Mouse (Mus musculus) testis, postnatal 10 days (tissue): Measurements from ENCODE around the gene Egr2.
A peak's percentile ranks its signal among the peaks of the same experiment; 100 is the strongest.

Source experiments
- DNase-seq: peaks from one replicate; pipeline ENCODE4 v3.0.0; 2021; ENCODE audit warnings: low spot score

Gene Egr2

DNA sequence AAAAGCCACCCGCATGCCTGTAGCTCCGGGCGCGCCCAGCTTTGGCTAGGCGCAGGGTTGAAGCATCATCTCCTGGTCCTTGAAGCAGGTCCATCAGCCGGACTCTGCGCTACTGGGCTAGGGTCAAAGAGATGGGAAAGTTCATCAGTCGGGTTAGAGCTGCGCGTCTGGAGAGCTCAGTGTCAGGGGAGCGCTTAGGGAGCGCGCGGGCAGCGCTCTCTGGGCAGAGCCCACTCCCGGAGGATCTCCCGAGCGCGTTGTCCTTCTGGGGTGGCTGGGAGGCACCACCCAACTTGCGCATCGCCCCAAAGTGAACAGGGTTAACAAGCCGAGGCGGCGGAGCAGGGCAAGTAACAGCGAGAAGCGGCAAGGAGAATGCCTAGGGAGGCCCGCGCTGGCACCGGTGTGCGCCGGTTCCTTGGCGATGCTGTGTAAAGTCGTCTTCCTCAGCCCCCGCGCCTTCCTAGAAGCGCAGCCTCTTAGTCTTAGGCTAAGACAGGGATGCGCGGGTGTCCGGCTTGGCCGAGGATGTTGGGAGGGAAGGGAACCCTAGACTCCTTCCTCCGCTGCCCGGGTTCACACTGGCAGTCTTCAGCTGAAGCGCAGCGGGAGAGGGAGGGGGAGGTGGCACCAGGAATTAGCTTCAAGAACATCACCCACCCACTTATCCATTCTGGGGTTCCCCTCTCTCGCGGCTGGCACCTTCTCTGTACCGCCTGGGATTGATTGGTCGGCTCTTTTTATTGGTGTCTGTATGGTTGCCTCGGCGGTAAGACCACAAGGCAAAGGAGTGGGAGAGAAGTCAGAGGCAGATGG is 3.5 kb downstream of the Egr2 start:
- peak; percentile 49 for DNase-seq

DNA sequence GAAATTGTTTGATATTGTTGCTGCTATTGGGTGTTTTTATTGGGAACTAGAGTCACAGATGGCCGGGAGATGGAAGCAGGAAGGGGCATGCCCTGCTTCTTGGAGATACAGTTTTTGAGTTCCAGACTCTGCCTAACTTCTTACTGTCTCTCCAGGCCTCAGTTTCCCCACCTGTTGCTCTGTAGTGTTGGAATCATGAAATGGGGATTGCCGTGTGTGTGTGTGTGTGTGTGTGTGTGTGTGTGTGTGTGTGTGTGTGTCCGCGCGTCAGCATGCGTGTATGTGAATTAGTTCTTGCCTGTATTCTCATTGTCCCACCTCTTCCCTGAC is 4.1 kb downstream of the Egr2 start:
- DNase-seq, result no peak

DNA sequence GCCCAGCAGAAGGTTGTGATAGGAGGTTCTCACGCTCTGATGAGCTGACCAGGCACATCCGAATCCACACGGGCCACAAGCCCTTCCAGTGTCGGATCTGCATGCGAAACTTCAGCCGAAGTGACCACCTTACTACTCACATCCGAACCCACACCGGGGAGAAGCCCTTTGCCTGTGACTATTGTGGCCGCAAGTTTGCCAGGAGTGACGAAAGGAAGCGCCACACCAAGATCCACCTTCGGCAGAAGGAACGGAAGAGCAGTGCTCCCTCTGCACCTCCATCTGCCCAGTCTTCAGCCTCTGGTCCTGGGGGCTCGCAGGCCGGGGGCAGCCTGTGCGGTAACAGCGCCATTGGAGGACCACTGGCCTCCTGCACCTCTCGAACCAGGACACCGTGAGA is 5.3 kb downstream of the Egr2 start:
- DNase-seq, result no peak

DNA sequence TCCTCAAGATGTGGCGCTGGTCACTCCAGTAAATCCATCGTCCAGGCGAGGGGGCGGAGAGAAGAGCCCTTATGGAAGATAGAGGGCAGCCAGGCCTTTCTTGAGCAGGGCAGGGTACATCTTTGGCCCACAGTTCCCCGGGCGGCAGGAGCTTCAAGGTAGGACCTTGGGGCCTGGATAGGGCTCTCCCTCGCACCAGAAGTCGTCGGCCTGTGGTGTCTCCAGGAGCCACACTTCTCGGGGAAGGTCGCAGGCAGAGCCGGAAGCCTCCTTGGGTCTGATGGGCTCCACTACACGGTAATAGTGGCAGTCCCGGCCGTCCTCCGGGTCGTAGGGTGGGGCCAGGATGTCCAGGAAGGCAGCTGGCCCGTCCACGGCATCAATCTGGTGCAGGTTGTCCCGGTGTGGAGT is 12.6 kb downstream of the Egr2 start:
- no peak for DNase-seq

DNA sequence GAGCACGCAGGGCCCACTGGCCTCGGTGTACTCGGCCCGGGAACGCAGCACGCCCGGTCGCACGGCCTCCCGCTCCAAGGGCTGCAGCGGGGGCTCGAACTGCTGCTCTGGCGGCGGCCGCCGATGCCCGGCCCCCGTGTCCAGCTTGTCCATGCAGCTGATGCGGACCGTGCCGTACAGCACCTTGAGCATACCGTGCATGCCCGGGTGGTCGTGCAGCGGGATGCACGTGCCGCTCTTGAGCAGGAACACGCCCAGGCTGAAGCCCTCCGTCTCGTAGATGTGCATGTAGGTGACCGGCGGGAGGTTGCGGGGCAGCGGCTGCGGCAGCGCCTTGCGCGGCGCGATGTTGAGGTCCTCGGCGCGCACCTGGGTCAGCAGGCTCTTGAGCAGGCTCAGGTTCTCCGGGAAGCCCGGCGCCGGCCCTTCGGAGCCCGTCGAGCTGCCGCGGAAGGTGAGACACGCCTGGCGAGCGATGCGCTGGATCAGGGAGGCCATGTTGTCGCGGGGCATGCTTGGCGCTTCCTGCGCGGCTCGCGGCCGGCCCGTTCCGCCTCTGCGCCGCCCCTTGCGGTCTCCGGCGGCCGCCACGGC is 13.1 kb downstream of the Egr2 start:
- peak; percentile 73 for DNase-seq

DNA sequence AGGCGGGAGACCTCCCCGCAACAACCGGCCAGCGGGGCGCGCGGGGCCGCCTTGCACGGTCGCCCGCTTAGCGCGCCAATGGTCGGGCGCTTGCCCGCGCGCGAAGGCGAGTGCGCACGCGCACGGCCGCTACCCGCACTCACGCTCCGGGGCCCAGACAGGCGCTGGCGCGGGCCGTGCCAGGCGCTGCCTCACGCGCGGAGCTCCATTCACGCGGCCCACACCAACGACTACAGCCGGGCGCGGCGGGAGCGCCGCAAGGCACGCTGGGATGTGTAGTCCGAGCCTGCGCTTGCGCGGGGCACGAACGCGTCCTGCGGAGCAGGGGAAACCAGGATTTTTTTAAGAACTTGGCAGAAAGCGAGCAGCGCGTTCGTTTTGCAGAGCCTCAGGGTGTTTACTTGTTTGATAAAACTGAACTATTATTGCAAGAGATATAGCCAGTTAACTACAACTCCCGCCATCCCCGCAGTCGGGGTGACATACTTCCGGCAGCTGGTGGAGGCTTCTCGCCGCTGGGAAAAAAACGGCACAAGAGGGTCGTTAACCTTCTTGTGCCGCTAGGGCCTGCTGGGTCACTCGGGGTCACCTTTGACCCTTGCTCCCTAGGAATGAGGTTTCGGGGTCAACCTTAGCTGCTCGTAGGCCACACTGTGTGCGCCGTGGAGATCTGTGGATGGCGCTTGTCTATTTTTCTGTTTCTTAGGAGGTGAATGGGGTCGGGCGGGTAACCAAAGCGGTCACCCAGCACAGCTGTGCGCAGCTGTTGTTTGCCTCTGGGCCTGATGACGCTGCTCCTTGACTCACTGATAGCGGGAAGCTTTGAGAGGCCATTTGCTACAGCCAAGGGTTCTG is 13.8 kb downstream of the Egr2 start, which contains the start of gene Ado:
Gene Ado, minus strand, starts transcription at position 79 of the 855 bp plus-strand sequence.
- peak; percentile 91 for DNase-seq

DNA sequence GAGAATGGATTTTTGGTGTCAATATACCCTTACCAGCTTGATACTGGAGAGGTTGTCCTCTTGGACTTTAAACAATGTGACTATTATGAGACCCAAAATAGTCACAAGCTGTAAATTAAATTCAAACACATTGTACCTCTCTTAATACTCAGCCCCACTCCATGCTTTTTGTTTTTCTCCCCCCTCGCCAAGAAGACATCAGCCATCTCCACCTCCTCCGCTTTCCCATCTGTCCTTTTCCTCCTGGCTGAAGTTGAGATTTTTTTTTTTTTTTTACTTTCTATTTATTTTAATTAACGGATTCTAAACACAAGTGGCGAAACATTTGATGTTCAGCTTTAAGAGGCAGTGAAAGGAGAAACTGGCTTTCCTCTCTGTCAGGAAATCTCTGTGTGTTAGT is 22.8 kb downstream of the Egr2 start:
- DNase-seq, result no peak

DNA sequence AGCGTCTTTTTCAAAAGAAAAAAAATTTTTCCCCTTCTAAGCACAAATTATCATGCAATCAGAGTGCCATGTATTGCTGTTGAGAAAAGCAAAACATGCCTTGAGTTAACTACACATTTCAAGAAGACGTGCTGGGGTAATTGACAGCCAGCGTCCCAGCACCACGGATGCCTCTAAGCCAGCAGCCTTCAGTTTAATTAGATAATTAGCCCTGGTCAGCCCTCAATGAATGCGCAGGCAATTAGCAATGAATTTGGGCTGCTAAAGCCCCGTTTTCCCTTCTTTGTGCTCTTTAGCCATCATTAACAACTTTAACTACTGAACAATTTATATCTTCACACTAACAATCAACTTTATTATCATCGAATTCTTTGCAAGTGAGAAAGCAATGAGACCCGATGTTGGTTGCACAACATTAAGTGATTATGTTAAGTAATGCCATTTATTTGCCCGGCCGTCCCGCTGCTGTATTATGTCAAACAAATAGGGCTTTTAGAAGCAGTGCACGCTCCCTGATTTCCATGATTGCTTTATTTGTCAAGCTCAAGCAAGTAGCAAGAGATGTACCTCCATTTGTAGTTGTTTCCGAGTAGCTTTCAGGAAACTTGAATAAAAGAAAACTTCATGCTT is 24.6 kb downstream of the Egr2 start:
- DNase-seq, result no peak

DNA sequence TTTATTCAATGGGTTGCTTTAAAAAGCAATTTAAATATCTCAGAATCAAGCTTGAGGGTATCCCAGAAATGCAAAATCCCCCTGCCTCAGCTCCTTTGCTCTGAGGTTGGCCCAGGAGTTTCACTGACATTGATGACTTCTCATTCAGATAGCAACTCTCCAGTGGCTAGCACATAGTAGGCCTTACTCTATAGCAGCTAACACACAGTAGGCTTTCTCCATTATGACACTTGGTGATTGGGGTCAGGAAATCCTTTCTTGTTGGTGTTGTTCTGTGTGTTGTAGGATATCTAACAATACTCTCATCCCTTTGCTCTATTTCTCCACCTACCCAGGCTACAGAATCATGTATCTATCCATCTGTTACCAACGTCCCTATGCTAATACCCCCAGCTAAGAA is 25.9 kb downstream of the Egr2 start:
- no peak for DNase-seq

DNA sequence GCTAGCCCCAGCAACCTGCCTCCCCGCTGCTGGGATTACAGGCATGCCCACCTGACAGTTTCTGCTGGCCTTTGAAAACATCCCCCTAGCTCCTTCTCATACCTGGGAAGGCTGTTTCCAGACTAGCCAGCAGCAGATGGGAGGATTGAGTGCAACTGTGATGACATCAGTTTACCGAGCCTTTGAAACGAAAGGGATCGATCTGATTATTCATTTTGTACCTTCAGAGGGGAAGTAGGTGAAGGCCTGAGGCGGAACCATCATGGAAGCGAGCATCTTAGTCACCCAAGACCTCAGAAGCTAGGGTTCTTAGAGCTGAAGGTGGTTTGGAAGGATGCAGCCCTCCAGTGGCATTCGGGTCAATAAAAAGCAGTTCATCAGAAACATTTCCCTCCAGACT is 29.2 kb downstream of the Egr2 start:
- DNase-seq, result no peak

DNA sequence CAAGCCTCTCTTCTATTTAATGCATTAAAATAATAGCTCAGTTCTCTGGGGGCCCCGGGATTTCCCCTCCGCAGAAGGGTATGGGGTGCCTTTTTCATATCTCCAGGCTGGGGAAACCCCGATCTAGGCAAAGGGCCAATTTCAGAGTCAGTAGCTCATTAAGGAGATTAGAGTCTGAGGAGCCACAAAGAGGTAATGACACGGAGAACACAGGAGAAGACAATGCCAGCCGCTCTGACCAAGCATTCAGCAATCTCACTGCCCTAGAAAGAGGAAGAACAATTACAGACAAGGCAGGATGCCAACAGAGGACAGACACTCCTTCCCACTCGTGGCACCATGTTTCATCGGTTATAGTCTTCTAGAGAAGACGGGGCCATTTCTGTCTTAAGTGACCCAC is 30.8 kb downstream of the Egr2 start:
- DNase-seq, result no peak

DNA sequence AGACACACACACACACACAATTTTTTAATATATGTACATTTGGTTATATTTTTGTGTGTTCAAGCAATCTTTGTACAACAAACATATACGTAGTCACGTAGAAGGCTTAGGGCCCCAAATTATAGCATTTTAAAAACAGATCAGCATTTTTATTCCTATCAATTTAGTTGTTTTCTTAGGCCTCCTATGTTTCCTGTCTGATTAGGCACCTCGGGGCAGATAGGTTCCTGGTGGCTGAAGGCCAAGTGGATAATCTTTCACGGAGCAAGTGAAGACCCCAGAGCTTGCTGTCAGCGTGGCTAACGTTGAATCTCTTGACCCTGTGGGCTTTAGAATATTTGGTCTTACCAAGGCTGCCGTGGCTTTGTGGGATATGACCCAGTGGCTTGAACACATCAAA is 34.3 kb downstream of the Egr2 start:
- no peak for DNase-seq

DNA sequence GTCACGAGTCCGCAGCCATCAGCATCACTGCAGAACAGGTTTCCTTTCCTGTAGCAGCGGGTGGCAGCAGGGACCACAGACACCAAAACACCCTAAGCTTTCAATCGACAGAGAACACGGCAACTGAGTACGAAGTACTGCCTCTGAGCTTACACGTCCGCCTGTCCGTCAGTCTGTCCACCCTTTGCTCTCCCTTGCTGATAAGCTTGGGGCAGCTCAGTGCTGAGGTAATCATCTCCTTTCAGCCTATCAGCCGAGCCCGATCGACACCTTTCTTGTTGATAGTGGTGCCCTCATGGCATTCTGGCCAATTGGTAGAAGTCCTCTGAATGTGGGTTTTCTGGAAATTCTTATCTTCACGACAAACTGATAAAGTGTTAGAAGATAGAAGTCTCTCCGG is 36.2 kb downstream of the Egr2 start:
- DNase-seq, result no peak

DNA sequence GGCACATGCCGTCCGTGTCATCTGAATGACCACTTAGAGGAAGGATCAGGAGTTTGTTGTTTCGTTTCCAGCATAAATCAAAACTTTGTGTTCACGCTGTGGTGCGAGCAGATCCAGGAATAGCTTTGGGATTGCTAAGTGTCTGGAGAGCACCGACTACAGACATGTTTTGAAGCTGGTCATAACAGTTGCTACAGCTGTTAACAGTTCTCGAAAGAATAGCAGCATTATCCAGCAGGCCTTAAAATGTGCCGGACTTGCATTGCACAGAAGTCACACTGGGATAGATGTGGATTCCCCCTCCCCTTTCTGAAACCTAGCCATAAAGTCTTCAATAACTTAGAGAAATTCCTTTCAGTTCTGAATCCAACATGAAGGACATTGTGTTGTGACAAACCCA is 38.0 kb downstream of the Egr2 start:
- no peak for DNase-seq

DNA sequence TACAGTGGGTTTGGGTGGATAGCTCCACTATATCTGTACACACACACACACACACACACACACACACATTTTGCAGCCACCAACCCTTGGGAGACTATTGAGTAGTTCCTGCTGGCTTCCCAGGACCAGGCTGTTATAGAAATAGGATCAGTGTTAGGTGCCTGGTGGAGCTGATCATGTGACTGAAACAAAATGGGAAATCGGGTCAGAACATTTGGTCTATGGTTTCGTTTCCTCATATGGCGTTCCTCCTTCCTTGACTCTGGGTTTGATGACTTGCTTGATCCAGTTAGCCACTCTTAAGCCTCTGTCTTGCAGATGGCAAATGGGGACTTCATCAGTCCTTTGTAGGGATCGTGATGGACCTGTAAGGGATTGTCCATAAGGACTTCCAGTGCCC is 44.6 kb downstream of the Egr2 start:
- DNase-seq, result no peak

DNA sequence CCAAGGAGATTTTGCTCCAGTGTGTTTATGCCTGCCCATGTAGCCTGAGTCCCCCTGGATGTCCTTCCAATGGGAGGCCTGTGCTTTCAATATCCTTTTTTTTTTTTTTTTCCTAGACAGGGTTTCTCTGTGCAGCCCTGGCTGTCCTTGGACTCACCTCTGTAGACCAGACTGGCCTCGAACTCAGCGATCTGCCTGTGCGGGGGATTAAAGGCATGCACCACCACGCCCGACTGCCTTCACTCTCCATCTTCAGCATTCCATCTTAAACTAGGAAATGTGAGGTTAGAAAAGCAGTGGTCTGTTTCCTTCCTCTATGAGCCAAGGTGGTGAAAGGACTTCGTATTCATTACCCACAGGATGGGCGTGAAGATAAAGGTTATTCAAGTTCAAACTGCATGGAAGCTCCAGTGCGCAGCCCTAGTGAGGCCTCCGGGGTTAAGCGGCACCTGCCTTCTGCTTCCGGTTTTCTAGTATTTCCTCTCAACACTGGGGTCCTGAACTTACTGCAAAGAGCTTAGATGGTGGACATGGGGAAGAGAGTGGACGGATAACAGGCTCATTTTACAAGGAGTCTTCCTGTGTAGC is 46.5 kb downstream of the Egr2 start:
- DNase-seq, result no peak

DNA sequence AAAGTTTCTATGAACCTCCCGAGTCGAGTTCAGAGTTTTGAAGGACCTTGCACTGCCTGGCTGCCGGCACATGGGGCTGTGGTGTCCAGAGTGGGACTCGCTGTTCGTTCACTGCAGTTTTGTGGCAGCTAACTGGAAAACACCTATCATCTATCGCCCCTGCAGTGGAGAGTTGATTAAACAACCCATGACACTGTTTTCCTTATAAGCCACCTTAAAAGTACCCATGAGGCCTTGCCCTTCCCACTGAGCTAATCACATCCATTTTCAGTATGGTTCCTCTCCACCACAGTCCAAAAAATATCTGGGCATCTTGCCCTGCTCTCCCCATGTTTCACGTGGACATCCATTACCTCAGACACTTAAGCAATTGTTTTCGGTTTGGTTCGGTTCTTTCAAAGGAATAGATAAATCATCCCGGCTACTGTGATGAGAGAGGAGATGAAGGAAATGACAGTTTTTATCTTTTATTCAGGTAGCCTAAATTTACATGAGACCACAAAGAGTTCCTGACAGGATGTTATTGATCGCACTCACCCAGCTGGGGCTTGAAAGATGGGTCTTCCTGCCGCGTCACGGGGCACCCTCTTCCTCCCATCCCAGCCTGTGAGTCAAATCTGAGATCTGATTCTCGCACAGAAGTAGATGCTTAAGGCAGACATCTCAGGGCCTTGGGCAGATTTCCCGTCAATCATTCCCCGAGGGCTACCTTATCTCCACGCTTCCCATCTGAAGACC is 50.8 kb downstream of the Egr2 start:
- no peak for DNase-seq
